Mouse (Mus musculus) C2C12 (cell line): ENCODE results near the gene Lrrc8b.

Experiments
- CTCF ChIP-seq: IDR thresholded peaks from one replicate; pipeline ENCODE4 v1.5.1; 2011; ENCODE audit not compliant: control insufficient read depth, insufficient read depth, insufficient read length
- USF1 ChIP-seq: IDR thresholded peaks from one replicate; pipeline ENCODE4 v1.6.1; 2011; ENCODE audit warnings: low read depth, mild to moderate bottlenecking, control low read depth, moderate library complexity

DNA sequence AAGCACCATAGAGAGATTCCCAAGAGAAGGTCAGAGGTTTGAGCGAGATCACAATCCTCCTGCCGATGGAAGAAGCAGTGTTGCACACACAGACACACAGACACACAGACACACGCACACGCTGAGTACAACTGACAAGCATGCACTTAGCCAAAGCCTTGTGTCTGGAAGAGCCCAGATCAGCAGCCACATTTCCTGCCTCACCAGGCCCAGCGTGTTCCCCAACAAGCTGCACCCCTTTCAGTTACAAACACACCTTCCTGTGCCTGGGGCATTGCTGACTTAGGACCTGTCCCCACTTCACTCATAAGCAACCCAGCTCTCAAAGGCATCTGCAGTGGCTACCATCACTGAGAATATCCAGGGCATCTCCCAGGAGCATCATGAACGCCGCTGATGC lies 77.8 kb downstream of the Lrrc8b start:
- TF ChIP-seq CTCF, result no peak
- no peak for TF ChIP-seq USF1
